Mouse (Mus musculus) erythroblast, embryonic 14.5 days (primary cell): Measurements from ENCODE around the gene Phc2.

ENCODE experiments used
- GATA1 ChIP-seq: IDR thresholded peaks from 2 replicates; pipeline ENCODE4 v1.6.1; 2012; ENCODE audit warnings: low read length, inconsistent platforms, mixed read lengths
- TAL1 ChIP-seq: IDR thresholded peaks from 3 replicates; pipeline ENCODE4 v1.6.1; 2012; ENCODE audit warnings: low read length, inconsistent platforms, mixed read lengths

DNA sequence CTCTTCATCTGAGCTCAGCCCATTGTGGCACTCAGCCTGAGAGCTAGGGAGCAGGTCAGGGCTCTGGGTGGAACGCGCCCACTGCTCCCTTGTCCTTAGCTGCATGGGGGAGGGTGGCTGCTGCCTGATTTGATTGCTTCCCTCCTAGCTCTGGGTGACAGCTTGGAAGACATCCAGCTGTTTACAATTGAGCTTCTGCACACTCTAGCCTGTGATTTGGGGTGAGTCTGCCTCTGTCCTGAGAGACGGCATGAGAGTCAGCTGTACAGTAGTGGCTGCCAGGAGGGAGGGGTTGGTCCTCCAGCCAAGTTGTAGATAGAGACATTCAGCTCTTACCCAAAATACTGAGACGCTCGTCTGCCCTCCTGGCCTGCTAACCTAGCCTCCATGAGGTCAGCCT, 79.7 kb downstream of the Phc2 start:
- TF ChIP-seq GATA1 = no peak
- TF ChIP-seq TAL1 = no peak
